Mouse (Mus musculus): ENCODE measurements around the gene Cobl. TPM values are rescaled to one million over a fixed set of nuclear protein-coding genes. Genes with fewer than 3 reads are reported as not detected.

Cobl gene
- total and polyA plus RNA-seq, 2 experiments from 2014 or later = 17.2 to 24.5 TPM

DNA sequence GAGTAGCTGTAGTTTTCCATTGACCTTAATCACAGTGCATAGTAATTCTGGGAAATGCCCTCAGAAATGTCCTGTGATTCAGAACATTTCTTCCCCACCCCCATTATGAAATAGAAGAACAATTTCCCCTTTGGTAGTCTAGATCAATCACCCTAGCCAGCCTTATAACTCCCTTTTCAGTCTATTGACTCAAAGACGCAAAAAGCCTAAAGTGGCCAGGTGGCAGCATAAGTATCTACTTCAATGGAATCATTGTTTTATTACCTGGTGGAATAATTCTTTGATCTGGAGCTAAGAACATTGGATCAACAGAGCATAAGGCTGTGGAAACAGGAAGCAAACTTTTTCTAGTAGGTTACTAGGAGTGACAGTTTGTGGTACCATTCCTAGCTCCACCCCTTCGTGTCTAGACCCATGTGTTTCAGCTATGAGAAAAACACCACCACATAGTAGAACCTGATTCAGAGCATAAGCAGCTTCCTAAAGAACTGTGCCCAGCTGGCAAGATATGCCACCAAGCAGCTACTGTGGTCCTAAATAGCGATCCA, 15.2 kb upstream of the Cobl start:
- no peaks in the 10 kb centered on the region for H3K27me3 ChIP-seq (ENCODE audit: insufficient read depth, low read length)
- ATAC-seq (ENCODE audit: low FRiP score) (no peak), DNase-seq (ENCODE audit: low spot score) (no peak)
- no peak overlapping the region for H3K27ac ChIP-seq (ENCODE audit: low read depth, low read length)
- TF ChIP-seq CTCF (IDR thresholded peaks at IDR 0.05) = no peak
- WGBS = 90% methylated on average over 3 of the region's 3 CpGs
- no peak overlapping the region for H3K9ac ChIP-seq (replicated peaks; ENCODE audit: low read length, poor library complexity, severe bottlenecking)
- no peaks in the 10 kb centered on the region for H3K9me3 ChIP-seq (ENCODE audit: low read length)
- no peaks in the 10 kb centered on the region for H3K4me1 ChIP-seq (ENCODE audit: insufficient read depth, low read length)
- no peak overlapping the region for H3K4me2 ChIP-seq (ENCODE audit: low read depth, low read length, poor library complexity, severe bottlenecking)
- no peaks in the 10 kb centered on the region for H3K36me3 ChIP-seq (ENCODE audit: insufficient read depth, low read length)
- H3K4me3 ChIP-seq (ENCODE audit: low read depth, low read length) = no peak overlapping the region

DNA sequence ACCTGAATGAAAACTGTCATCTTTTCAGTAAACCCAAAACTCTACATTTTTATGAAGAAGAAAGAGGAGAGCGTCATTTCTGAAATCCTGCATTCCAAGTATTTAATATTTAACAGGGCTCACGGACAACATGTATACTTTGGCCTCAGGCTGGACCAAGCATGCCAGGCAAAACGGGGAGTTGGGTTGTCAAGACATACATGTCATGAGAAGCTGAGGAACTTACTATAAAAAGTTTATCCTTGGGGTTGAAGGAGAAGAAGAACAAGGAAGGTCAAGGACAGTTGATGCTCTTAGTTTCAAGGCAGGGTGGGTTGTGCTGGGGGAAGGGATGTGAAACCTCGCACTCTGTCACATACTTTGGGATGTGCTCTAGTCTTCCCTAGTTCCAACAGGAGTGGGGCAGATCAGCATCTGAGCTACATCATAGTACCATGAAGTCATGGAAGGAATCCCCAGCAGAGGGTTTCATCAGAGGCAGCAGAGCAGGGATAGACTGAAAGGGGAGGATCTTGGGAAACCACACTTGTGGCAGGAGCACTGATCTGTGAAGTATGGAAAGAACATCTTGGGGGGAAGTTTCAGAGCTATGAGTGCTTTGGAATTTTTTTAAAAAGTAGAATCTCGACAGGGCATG, 9.7 kb upstream of the Cobl start:
- Histone ChIP-seq H3K4me3 (ENCODE audit: low read depth, low read length) (no peak overlapping the region), H3K4me2 (ENCODE audit: low read depth, low read length, poor library complexity, severe bottlenecking) (no peak overlapping the region), H3K36me3 (ENCODE audit: insufficient read depth, low read length) (no peaks in the 10 kb centered on the region), H3K27ac (ENCODE audit: low read depth, low read length) (no peak overlapping the region), H3K9me3 (ENCODE audit: low read length) (no peaks in the 10 kb centered on the region), H3K9ac (replicated peaks; ENCODE audit: low read length, poor library complexity, severe bottlenecking) (no peak overlapping the region), H3K4me1 (ENCODE audit: insufficient read depth, low read length) (no peaks in the 10 kb centered on the region), H3K27me3 (ENCODE audit: insufficient read depth, low read length) (no peaks in the 10 kb centered on the region)
- ATAC-seq (ENCODE audit: low FRiP score) (no peak), DNase-seq (ENCODE audit: low spot score) (no peak)
- no peak for TF ChIP-seq CTCF (IDR thresholded peaks at IDR 0.05)
- WGBS = 80% methylated on average over 5 of the region's 5 CpGs

DNA sequence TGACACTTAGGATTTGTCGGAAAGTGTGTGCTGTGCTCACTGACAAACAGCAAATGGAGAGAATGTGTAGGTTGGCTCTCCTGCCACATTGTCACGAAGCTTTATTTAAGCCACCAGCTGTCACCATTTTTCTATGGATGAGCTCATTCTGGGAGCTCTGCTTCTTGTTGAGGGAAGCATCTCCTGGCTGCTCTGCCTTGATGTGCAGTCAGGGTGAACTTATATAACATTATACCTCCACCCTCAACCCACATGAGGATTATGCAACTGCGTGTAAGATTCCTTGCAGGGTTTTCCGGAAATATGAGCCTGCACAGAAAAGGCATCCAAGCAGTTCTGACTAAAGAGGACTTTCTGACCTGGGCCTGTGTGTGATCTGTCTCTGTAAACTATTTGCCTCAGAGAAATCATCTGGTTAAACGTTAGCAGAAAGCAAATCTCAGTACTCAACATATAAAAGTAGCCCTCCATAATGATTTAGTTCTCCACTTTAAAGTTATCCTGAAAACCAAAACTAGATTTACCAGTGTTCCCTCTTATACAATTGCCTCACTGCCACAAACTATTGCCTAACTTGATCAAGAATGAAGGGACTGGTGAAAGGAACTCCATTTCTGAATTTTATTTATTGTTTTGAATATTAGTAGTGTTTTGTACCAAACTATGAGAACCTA, 9.0 kb upstream of the Cobl start:
- Histone ChIP-seq H3K4me1 (ENCODE audit: insufficient read depth, low read length) (no peaks in the 10 kb centered on the region), H3K36me3 (ENCODE audit: insufficient read depth, low read length) (no peaks in the 10 kb centered on the region), H3K27ac (ENCODE audit: low read depth, low read length) (no peak overlapping the region), H3K9ac (replicated peaks; ENCODE audit: low read length, poor library complexity, severe bottlenecking) (no peak overlapping the region), H3K4me2 (ENCODE audit: low read depth, low read length, poor library complexity, severe bottlenecking) (no peak overlapping the region), H3K9me3 (ENCODE audit: low read length) (no peaks in the 10 kb centered on the region), H3K4me3 (ENCODE audit: low read depth, low read length) (no peak overlapping the region), H3K27me3 (ENCODE audit: insufficient read depth, low read length) (no peaks in the 10 kb centered on the region)
- 75% methylated on average over 5 of the region's 5 CpGs for WGBS
- ATAC-seq (ENCODE audit: low FRiP score) (no peak), DNase-seq (ENCODE audit: low spot score) (no peak)
- TF ChIP-seq CTCF (IDR thresholded peaks at IDR 0.05) = no peak

DNA sequence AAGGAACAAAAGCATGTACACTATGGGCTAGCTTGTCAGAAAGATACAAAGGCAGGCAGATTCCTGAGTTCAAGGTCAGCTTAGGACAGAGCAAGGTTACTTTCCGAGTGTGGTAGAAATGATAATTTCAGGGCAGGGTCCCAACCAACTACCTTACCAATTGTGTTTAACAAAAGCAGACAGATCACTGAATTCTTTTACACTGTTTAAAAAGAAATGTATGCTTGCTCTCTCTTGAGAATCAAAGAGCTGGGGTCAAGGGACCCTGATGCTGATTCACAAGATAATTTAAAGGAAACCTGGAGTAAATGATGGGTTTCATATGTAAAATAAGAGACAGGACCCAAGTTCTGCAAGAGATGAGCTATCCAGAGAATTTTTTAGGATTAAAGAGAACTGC, 4.9 kb upstream of the Cobl start:
- Histone ChIP-seq H3K4me1 (ENCODE audit: insufficient read depth, low read length) (no peaks in the 10 kb centered on the region), H3K27me3 (ENCODE audit: insufficient read depth, low read length) (no peaks in the 10 kb centered on the region), H3K9me3 (ENCODE audit: low read length) (no peaks in the 10 kb centered on the region), H3K27ac (ENCODE audit: low read depth, low read length) (no peak overlapping the region), H3K4me2 (ENCODE audit: low read depth, low read length, poor library complexity, severe bottlenecking) (no peak overlapping the region), H3K36me3 (ENCODE audit: insufficient read depth, low read length) (no peaks in the 10 kb centered on the region), H3K4me3 (ENCODE audit: low read depth, low read length) (no peak overlapping the region), H3K9ac (replicated peaks; ENCODE audit: low read length, poor library complexity, severe bottlenecking) (no peak overlapping the region)
- ATAC-seq (ENCODE audit: low FRiP score) = no peak
- whole genome bisulfite sequencing = 69% methylated on average over 1 of the region's 1 CpGs
- DNase-seq (ENCODE audit: low spot score) = no peak
- no peak for TF ChIP-seq CTCF (IDR thresholded peaks at IDR 0.05)

DNA sequence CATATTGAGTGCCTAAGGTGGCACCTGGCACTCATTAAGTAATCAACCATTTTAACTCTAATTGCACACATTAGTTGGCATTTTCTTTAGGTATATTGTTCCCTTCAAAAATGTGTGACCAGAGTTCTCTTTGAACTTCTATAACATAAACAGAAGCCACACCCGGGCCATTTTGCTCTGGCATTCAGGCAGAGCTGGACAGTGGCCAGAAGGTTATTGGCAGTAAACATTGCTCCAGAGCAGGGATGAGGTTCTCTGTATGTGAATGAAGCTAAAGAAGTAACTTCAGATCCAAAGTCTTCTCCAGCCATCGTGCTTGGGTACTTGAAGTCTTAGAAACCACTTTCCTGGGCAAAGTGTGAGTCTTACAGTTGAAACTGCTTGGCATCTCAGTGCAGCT, 3.9 kb upstream of the Cobl start:
- ATAC-seq (ENCODE audit: low FRiP score) (no peak), DNase-seq (ENCODE audit: low spot score) (no peak)
- WGBS = 76% methylated on average over 2 of the region's 2 CpGs
- Histone ChIP-seq H3K27ac (ENCODE audit: low read depth, low read length) (no peak overlapping the region), H3K27me3 (ENCODE audit: insufficient read depth, low read length) (no peaks in the 10 kb centered on the region), H3K9me3 (ENCODE audit: low read length) (no peaks in the 10 kb centered on the region), H3K36me3 (ENCODE audit: insufficient read depth, low read length) (no peaks in the 10 kb centered on the region), H3K9ac (replicated peaks; ENCODE audit: low read length, poor library complexity, severe bottlenecking) (no peak overlapping the region), H3K4me2 (ENCODE audit: low read depth, low read length, poor library complexity, severe bottlenecking) (no peak overlapping the region), H3K4me1 (ENCODE audit: insufficient read depth, low read length) (no peaks in the 10 kb centered on the region; the same call in 1 of the 2 replicates), H3K4me3 (ENCODE audit: low read depth, low read length) (no peak overlapping the region)
- no peak for TF ChIP-seq CTCF (IDR thresholded peaks at IDR 0.05)

DNA sequence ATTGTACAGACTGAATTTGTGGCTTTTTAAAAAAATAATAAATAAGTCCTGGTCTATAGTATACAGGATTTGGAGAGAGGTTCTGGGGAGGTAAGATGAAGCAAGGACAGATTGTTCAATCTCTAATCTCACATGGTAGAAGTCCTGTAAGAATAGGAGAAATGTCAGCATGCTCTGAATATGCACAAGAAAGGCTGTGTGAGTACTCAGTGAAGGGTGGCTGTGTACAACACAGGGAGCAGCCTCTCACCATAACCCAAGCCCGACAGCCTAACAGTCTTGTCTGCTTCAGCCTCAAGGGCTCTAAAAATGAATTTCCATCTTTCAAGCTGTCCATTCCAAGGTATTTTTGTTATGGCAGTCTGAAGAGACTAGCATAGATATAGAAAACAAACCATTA, 3.1 kb upstream of the Cobl start:
- 90% methylated on average over 1 of the region's 1 CpGs for WGBS
- no peak overlapping the region for H3K4me2 ChIP-seq (ENCODE audit: low read depth, low read length, poor library complexity, severe bottlenecking)
- DNase-seq (ENCODE audit: low spot score) (no peak), ATAC-seq (ENCODE audit: low FRiP score) (no peak)
- H3K9ac ChIP-seq (replicated peaks; ENCODE audit: low read length, poor library complexity, severe bottlenecking) = no peak overlapping the region
- H3K4me1 ChIP-seq (ENCODE audit: insufficient read depth, low read length) = peaks cover 2% of the 10 kb centered on the region
- no peaks in the 10 kb centered on the region for H3K9me3 ChIP-seq (ENCODE audit: low read length)
- no peaks in the 10 kb centered on the region for H3K36me3 ChIP-seq (ENCODE audit: insufficient read depth, low read length)
- no peak overlapping the region for H3K4me3 ChIP-seq (ENCODE audit: low read depth, low read length)
- TF ChIP-seq CTCF (IDR thresholded peaks at IDR 0.05) = no peak
- no peaks in the 10 kb centered on the region for H3K27me3 ChIP-seq (ENCODE audit: insufficient read depth, low read length)
- H3K27ac ChIP-seq (ENCODE audit: low read depth, low read length) = no peak overlapping the region

Measured in midbrain, postnatal 0 days (tissue).